Mouse (Mus musculus): ENCODE data around the gene Cxcr3. TPM values are rescaled to one million over a fixed set of nuclear protein-coding genes. Genes with fewer than 3 reads are reported as not detected.

Gene Cxcr3
- polyA plus RNA-seq, 1 experiment from 2014 or later = 0.19 TPM

GRCm38 (mm10) chrX:101698232-101698631 lies 35.8 kb downstream of the Cxcr3 start:
- Histone ChIP-seq H3K9me3 (ENCODE audit: control insufficient read depth, low read depth, low read length) (peaks cover 18% of the 10 kb centered on the region; the same call in 1 of the 2 replicates), H3K4me1 (ENCODE audit: control insufficient read depth, insufficient read depth, low read length) (no peaks in the 10 kb centered on the region), H3K9ac (replicated peaks; ENCODE audit: low read depth, low read length) (no peak overlapping the region), H3K4me2 (replicated peaks; ENCODE audit: low read depth, low read length) (no peak overlapping the region), H3K36me3 (ENCODE audit: control insufficient read depth, insufficient read depth, low read length) (no peaks in the 10 kb centered on the region), H3K27me3 (ENCODE audit: control insufficient read depth, insufficient read depth, low read length) (no peaks in the 10 kb centered on the region), H3K4me3 (ENCODE audit: low read depth, low read length) (no peak overlapping the region), H3K27ac (ENCODE audit: low read length) (no peak overlapping the region)
- no peak for ATAC-seq (ENCODE audit: insufficient number of reproducible peaks, insufficient read depth, low FRiP score, low read depth)
- WGBS = 69% methylated on average over 16 of the region's 23 CpGs

- Histone ChIP-seq H3K36me3 (ENCODE audit: control insufficient read depth, insufficient read depth, low read length) (no peaks in the 10 kb centered on the region), H3K9ac (replicated peaks; ENCODE audit: low read depth, low read length) (no peak overlapping the region), H3K4me1 (ENCODE audit: control insufficient read depth, insufficient read depth, low read length) (no peaks in the 10 kb centered on the region), H3K4me2 (replicated peaks; ENCODE audit: low read depth, low read length) (no peak overlapping the region), H3K4me3 (ENCODE audit: low read depth, low read length) (no peak overlapping the region), H3K9me3 (ENCODE audit: control insufficient read depth, low read depth, low read length) (peaks cover 18% of the 10 kb centered on the region; the same call in 1 of the 2 replicates), H3K27ac (ENCODE audit: low read length) (no peak overlapping the region), H3K27me3 (ENCODE audit: control insufficient read depth, insufficient read depth, low read length) (no peaks in the 10 kb centered on the region)
- 72% methylated on average over 45 of the region's 54 CpGs for WGBS
- ATAC-seq (ENCODE audit: insufficient number of reproducible peaks, insufficient read depth, low FRiP score, low read depth) = no peak
Observed at GRCm38 (mm10) chrX:101697537-101697936, 36.5 kb downstream of the Cxcr3 start.

GRCm38 (mm10) chrX:101695686-101696085 lies 38.4 kb downstream of the Cxcr3 start:
- Histone ChIP-seq H3K9ac (replicated peaks; ENCODE audit: low read depth, low read length) (no peak overlapping the region), H3K9me3 (ENCODE audit: control insufficient read depth, low read depth, low read length) (peaks cover 18% of the 10 kb centered on the region; the same call in 1 of the 2 replicates), H3K4me2 (replicated peaks; ENCODE audit: low read depth, low read length) (no peak overlapping the region), H3K4me3 (ENCODE audit: low read depth, low read length) (no peak overlapping the region), H3K4me1 (ENCODE audit: control insufficient read depth, insufficient read depth, low read length) (no peaks in the 10 kb centered on the region), H3K36me3 (ENCODE audit: control insufficient read depth, insufficient read depth, low read length) (no peaks in the 10 kb centered on the region), H3K27ac (ENCODE audit: low read length) (no peak overlapping the region), H3K27me3 (ENCODE audit: control insufficient read depth, insufficient read depth, low read length) (no peaks in the 10 kb centered on the region)
- WGBS = 92% methylated on average over 27 of the region's 27 CpGs
- no peak for ATAC-seq (ENCODE audit: insufficient number of reproducible peaks, insufficient read depth, low FRiP score, low read depth)

Other genes with a start within 250 kb of the Cxcr3 start
- gene Taf1, start 201.5 kb downstream of the Cxcr3 start, polyA plus RNA-seq (2014; fragmentation: Nextera tagmentation; extraction: Ambion mirVana) = 19.7 and 20.5 TPM in 2 replicates
- gene Ogt, start 94.2 kb downstream of the Cxcr3 start, polyA plus RNA-seq (2014; fragmentation: Nextera tagmentation; extraction: Ambion mirVana) = 232 and 248 TPM in 2 replicates
- gene Gm4779, start 60.2 kb upstream of the Cxcr3 start, polyA plus RNA-seq (2014; fragmentation: Nextera tagmentation; extraction: Ambion mirVana) = 0.42 TPM in 1 of 2 replicates, not detected in the other
- 0.21 TPM in 1 of 2 replicates, not detected in the other for gene 8030474K03Rik, start 60.4 kb upstream of the Cxcr3 start, polyA plus RNA-seq (2014; fragmentation: Nextera tagmentation; extraction: Ambion mirVana)
- 16.3 and 17.4 TPM in 2 replicates for gene Nhsl2, start 115.1 kb upstream of the Cxcr3 start, polyA plus RNA-seq (2014; fragmentation: Nextera tagmentation; extraction: Ambion mirVana)

Measured in stomach, embryonic 14.5 days (tissue).